Mouse (Mus musculus): Measurements from ENCODE around the gene Zfp655. TPM values are rescaled to one million over a fixed set of nuclear protein-coding genes. Genes with fewer than 3 reads are reported as not detected.
"Not testable (repeated sequence)": the region's sequence is repeated elsewhere in the genome, so short reads cannot be mapped to it uniquely, and the experiment has no call there.

Gene Zfp655
- polyA plus RNA-seq, 1 experiment from 2014 or later: 32.2 TPM

- H3K4me2 ChIP-seq: no peak overlapping the region
- H3K27me3 ChIP-seq: no peaks in the 10 kb centered on the region
- ATAC-seq (ENCODE audit: borderline replicate concordance, extremely low read depth, low FRiP score, low TSS enrichment): no peak
- 51% methylated on average over 2 of the region's 2 CpGs for WGBS
- peaks cover 5% of the 10 kb centered on the region; the same call in 1 of the 2 replicates for H3K36me3 ChIP-seq
- H3K4me3 ChIP-seq: no peak overlapping the region
- H3K9me3 ChIP-seq: no peaks in the 10 kb centered on the region
- H3K9ac ChIP-seq: no peak overlapping the region
- H3K4me1 ChIP-seq: peaks cover 5% of the 10 kb centered on the region; the same call in 1 of the 2 replicates
- no peak overlapping the region for H3K27ac ChIP-seq
Observed at GRCm38 (mm10) chr5:145226453-145226852, 5.1 kb upstream of the Zfp655 start.

- ATAC-seq (ENCODE audit: borderline replicate concordance, extremely low read depth, low FRiP score, low TSS enrichment); H3K9ac ChIP-seq; H3K4me3 ChIP-seq; H3K9me3 ChIP-seq; H3K4me2 ChIP-seq; H3K27me3 ChIP-seq; H3K27ac ChIP-seq; H3K36me3 ChIP-seq: not testable (repeated sequence)
- 74% methylated on average over 6 of the region's 6 CpGs for WGBS
- H3K4me1 ChIP-seq: peaks cover 16% of the 10 kb centered on the region
Observed at GRCm38 (mm10) chr5:145229283-145229682, 2.2 kb upstream of the Zfp655 start.

GRCm38 (mm10) chr5:145230641-145231040 is 874 bp upstream of the Zfp655 start:
- H3K9me3 ChIP-seq: no peaks in the 10 kb centered on the region
- peaks cover 22% of the 10 kb centered on the region for H3K36me3 ChIP-seq
- H3K4me2 ChIP-seq: peak overlapping the region; percentile 76
- H3K4me1 ChIP-seq: peaks cover 16% of the 10 kb centered on the region
- H3K4me3 ChIP-seq: peak overlapping the region; percentile 95
- no peak overlapping the region; the same call in 1 of the 2 replicates for H3K9ac ChIP-seq
- no peaks in the 10 kb centered on the region for H3K27me3 ChIP-seq
- WGBS: 86% methylated on average over 4 of the region's 4 CpGs
- no peak for ATAC-seq (ENCODE audit: borderline replicate concordance, extremely low read depth, low FRiP score, low TSS enrichment)
- H3K27ac ChIP-seq: no peak overlapping the region

GRCm38 (mm10) chr5:145231893-145232411 is 437 bp downstream of the Zfp655 start:
- peak overlapping the region; percentile 98 for H3K9ac ChIP-seq
- WGBS: under 1% methylated on average over 34 of the region's 49 CpGs
- ATAC-seq (ENCODE audit: borderline replicate concordance, extremely low read depth, low FRiP score, low TSS enrichment): peak; percentile 45; the same call in 1 of the 2 replicates

GRCm38 (mm10) chr5:145234636-145235035 is 3.1 kb downstream of the Zfp655 start:
- peaks cover 53% of the 10 kb centered on the region for H3K36me3 ChIP-seq
- no peak for ATAC-seq (ENCODE audit: borderline replicate concordance, extremely low read depth, low FRiP score, low TSS enrichment)
- no peak overlapping the region for H3K9ac ChIP-seq
- H3K27me3 ChIP-seq: no peaks in the 10 kb centered on the region
- H3K27ac ChIP-seq: no peak overlapping the region
- peaks cover 16% of the 10 kb centered on the region for H3K4me1 ChIP-seq
- H3K9me3 ChIP-seq: no peaks in the 10 kb centered on the region
- no peak overlapping the region for H3K4me2 ChIP-seq
- no peak overlapping the region for H3K4me3 ChIP-seq

More at GRCm38 (mm10) chr5:145231893-145232411, 437 bp downstream of the Zfp655 start:
- peaks cover 33% of the 10 kb centered on the region for H3K36me3 ChIP-seq
- peak overlapping the region; percentile 76 for H3K27ac ChIP-seq
- H3K9me3 ChIP-seq: no peaks in the 10 kb centered on the region
- peaks cover 16% of the 10 kb centered on the region for H3K4me1 ChIP-seq
- H3K4me2 ChIP-seq: peak overlapping the region; percentile 76
- peak overlapping the region; percentile 95 for H3K4me3 ChIP-seq
- H3K27me3 ChIP-seq: no peaks in the 10 kb centered on the region

- H3K4me3 ChIP-seq: no peak overlapping the region
- WGBS: 92% methylated on average over 3 of the region's 3 CpGs
- ATAC-seq (ENCODE audit: borderline replicate concordance, extremely low read depth, low FRiP score, low TSS enrichment): no peak
- H3K27ac ChIP-seq: no peak overlapping the region
- H3K27me3 ChIP-seq: no peaks in the 10 kb centered on the region
- H3K4me2 ChIP-seq: no peak overlapping the region
- H3K36me3 ChIP-seq: peaks cover 53% of the 10 kb centered on the region
- H3K9me3 ChIP-seq: no peaks in the 10 kb centered on the region
- no peaks in the 10 kb centered on the region for H3K4me1 ChIP-seq
- H3K9ac ChIP-seq: no peak overlapping the region
Observed at GRCm38 (mm10) chr5:145249520-145249919, 18.0 kb downstream of the Zfp655 start.

GRCm38 (mm10) chr5:145273568-145273967 is 42.1 kb downstream of the Zfp655 start:
- not testable (repeated sequence) for H3K4me3 ChIP-seq; H3K4me2 ChIP-seq; H3K4me1 ChIP-seq; H3K9me3 ChIP-seq; H3K36me3 ChIP-seq; ATAC-seq (ENCODE audit: borderline replicate concordance, extremely low read depth, low FRiP score, low TSS enrichment); H3K27ac ChIP-seq; H3K9ac ChIP-seq; H3K27me3 ChIP-seq
- 77% methylated on average over 2 of the region's 2 CpGs for WGBS

- no peak overlapping the region for H3K9ac ChIP-seq
- peaks cover 18% of the 10 kb centered on the region for H3K36me3 ChIP-seq
- peak overlapping the region; percentile 89 for H3K4me3 ChIP-seq
- H3K27ac ChIP-seq: no peak overlapping the region
- H3K27me3 ChIP-seq: no peaks in the 10 kb centered on the region
- WGBS: 86% methylated on average over 2 of the region's 2 CpGs
- 0 out of 2 replicates have a peak, but pooled peaks have one; percentile 5 for ATAC-seq (ENCODE audit: borderline replicate concordance, extremely low read depth, low FRiP score, low TSS enrichment)
- H3K4me1 ChIP-seq: 0 out of 2 replicates have a peak, but pooled peaks cover 4% of the 10 kb centered on the region
- H3K4me2 ChIP-seq: peak overlapping the region; percentile 63; the same call in 1 of the 2 replicates
- H3K9me3 ChIP-seq: no peaks in the 10 kb centered on the region
Observed at GRCm38 (mm10) chr5:145279948-145280347, 48.4 kb downstream of the Zfp655 start.

GRCm38 (mm10) chr5:145280371-145281143 is 49.0 kb downstream of the Zfp655 start, which contains the start of gene Zscan25:
TSS of gene Zscan25 (plus strand) at chr5:145280500.
- no peaks in the 10 kb centered on the region for H3K9me3 ChIP-seq
- H3K9ac ChIP-seq: peak within 1 kb of the TSS; percentile 83
- peak within 1 kb of the TSS; percentile 63 for H3K4me2 ChIP-seq
- H3K27me3 ChIP-seq: no peaks in the 10 kb centered on the region
- peaks cover 24% of the 10 kb centered on the region for H3K36me3 ChIP-seq
- peak within 1 kb of the TSS; percentile 89 for H3K4me3 ChIP-seq
- whole genome bisulfite sequencing: under 1% methylated on average over 50 of the region's 50 CpGs
- 0 out of 2 replicates have a peak, but pooled peaks cover 4% of the 10 kb centered on the region for H3K4me1 ChIP-seq
- peak; percentile 99 for ATAC-seq (ENCODE audit: borderline replicate concordance, extremely low read depth, low FRiP score, low TSS enrichment)
- peak within 1 kb of the TSS; percentile 87 for H3K27ac ChIP-seq

GRCm38 (mm10) chr5:145288382-145288781 is 56.9 kb downstream of the Zfp655 start:
- H3K4me2 ChIP-seq: no peak overlapping the region
- H3K9ac ChIP-seq: no peak overlapping the region
- no peaks in the 10 kb centered on the region for H3K4me1 ChIP-seq
- no peak for ATAC-seq (ENCODE audit: borderline replicate concordance, extremely low read depth, low FRiP score, low TSS enrichment)
- H3K27ac ChIP-seq: no peak overlapping the region
- H3K36me3 ChIP-seq: peaks cover 84% of the 10 kb centered on the region
- 90% methylated on average over 5 of the region's 5 CpGs for WGBS
- no peaks in the 10 kb centered on the region for H3K27me3 ChIP-seq
- no peaks in the 10 kb centered on the region for H3K9me3 ChIP-seq
- no peak overlapping the region for H3K4me3 ChIP-seq

- no peak overlapping the region for H3K9ac ChIP-seq
- no peak overlapping the region for H3K4me2 ChIP-seq
- WGBS: 96% methylated on average over 16 of the region's 16 CpGs
- no peak overlapping the region for H3K27ac ChIP-seq
- H3K27me3 ChIP-seq: no peaks in the 10 kb centered on the region
- H3K9me3 ChIP-seq: no peaks in the 10 kb centered on the region
- H3K4me1 ChIP-seq: no peaks in the 10 kb centered on the region
- no peak for ATAC-seq (ENCODE audit: borderline replicate concordance, extremely low read depth, low FRiP score, low TSS enrichment)
- H3K36me3 ChIP-seq: peaks cover 69% of the 10 kb centered on the region
- no peak overlapping the region for H3K4me3 ChIP-seq
Observed at GRCm38 (mm10) chr5:145290697-145291096, 59.2 kb downstream of the Zfp655 start.

- WGBS: 94% methylated on average over 6 of the region's 6 CpGs
- Histone ChIP-seq H3K36me3 (peaks cover 54% of the 10 kb centered on the region), H3K27ac (no peak overlapping the region), H3K4me1 (no peaks in the 10 kb centered on the region), H3K9ac (no peak overlapping the region), H3K27me3 (no peaks in the 10 kb centered on the region), H3K4me3 (no peak overlapping the region), H3K9me3 (no peaks in the 10 kb centered on the region), H3K4me2 (no peak overlapping the region)
- no peak for ATAC-seq (ENCODE audit: borderline replicate concordance, extremely low read depth, low FRiP score, low TSS enrichment)
Observed at GRCm38 (mm10) chr5:145292398-145292797, 60.9 kb downstream of the Zfp655 start.
